Mouse (Mus musculus) midbrain, embryonic 14.5 days (tissue): ENCODE results near the gene Tmem51. TPM values are rescaled to one million over a fixed set of nuclear protein-coding genes. Genes with fewer than 3 reads are reported as not detected.
"Not testable (repeated sequence)": the region's sequence is repeated elsewhere in the genome, so short reads cannot be mapped to it uniquely, and the experiment has no call there.

Source experiments
- ATAC-seq: fragments of 200-750 bp; cut with Nextera tagmentation; 2 replicates; pipeline ENCODE4 v1.8.0; 2017; ENCODE audit warnings: moderate number of reproducible peaks, moderate library complexity; ENCODE audit not compliant: low FRiP score, low TSS enrichment
- DNase-seq: peaks from one replicate; pipeline ENCODE4 v3.0.0-alpha.2; 2015
- H3K27ac ChIP-seq: fragments of 300-500 bp; sonication (generic); replicated peaks from 2 replicates; pipeline ENCODE4 v1.5.1; 2014; ENCODE audit warnings: mild to moderate bottlenecking, low read depth, low read length, moderate library complexity
- H3K27me3 ChIP-seq: fragments of 300-500 bp; sonication (generic); 2 replicates; pipeline ENCODE4 v1.6.1; 2014; ENCODE audit warnings: low read length, control low read depth, mixed read lengths; ENCODE audit not compliant: control insufficient read depth, insufficient read depth
- H3K36me3 ChIP-seq: fragments of 300-500 bp; sonication (generic); 2 replicates; pipeline ENCODE4 v1.6.1; 2014; ENCODE audit warnings: low read length, control low read depth; ENCODE audit not compliant: control insufficient read depth, insufficient read depth
- H3K4me1 ChIP-seq: fragments of 300-500 bp; sonication (generic); 2 replicates; pipeline ENCODE4 v1.6.1; 2014; ENCODE audit warnings: mild to moderate bottlenecking, antibody characterized with exemption, low read length, control low read depth; ENCODE audit not compliant: control insufficient read depth, insufficient read depth
- H3K4me2 ChIP-seq: fragments of 300-500 bp; sonication (generic); 2 replicates; pipeline ENCODE4 v1.6.1; 2014; ENCODE audit warnings: mild to moderate bottlenecking, low read length, moderate library complexity
- H3K4me3 ChIP-seq: fragments of 300-500 bp; sonication (generic); replicated peaks from 2 replicates; pipeline ENCODE4 v1.5.1; 2014; ENCODE audit warnings: low read depth, low read length
- H3K9ac ChIP-seq: fragments of 300-500 bp; sonication (generic); replicated peaks from 2 replicates; pipeline ENCODE4 v1.6.1; 2014; ENCODE audit warnings: mild to moderate bottlenecking, low read length, moderate library complexity
- H3K9me3 ChIP-seq: fragments of 300-500 bp; sonication (generic); 2 replicates; pipeline ENCODE4 v1.6.1; 2016; ENCODE audit warnings: low read length, control low read depth, mixed read lengths; ENCODE audit not compliant: control insufficient read depth
- WGBS: fragments of 180-500 bp; shearing (Covaris S2); extraction: QIAGEN DNeasy Blood & Tissue Kit; methylation state at CpG from one replicate; pipeline ENCODE4 v1.1.7; 2014; 5-methylcytosine and 5-hydroxymethylcytosine counted together
- polyA plus RNA-seq: library from polyadenylated mRNA; unstranded; fragments of >200 nt; fragmentation: Nextera tagmentation; extraction: Ambion mirVana; gene quantifications from 2 replicates; pipeline ENCODE4 v1.2.1, GENCODE M21; 2014

Tmem51 gene
- polyA plus RNA-seq, 1 experiment from 2014 or later, result 7.2 TPM

DNA sequence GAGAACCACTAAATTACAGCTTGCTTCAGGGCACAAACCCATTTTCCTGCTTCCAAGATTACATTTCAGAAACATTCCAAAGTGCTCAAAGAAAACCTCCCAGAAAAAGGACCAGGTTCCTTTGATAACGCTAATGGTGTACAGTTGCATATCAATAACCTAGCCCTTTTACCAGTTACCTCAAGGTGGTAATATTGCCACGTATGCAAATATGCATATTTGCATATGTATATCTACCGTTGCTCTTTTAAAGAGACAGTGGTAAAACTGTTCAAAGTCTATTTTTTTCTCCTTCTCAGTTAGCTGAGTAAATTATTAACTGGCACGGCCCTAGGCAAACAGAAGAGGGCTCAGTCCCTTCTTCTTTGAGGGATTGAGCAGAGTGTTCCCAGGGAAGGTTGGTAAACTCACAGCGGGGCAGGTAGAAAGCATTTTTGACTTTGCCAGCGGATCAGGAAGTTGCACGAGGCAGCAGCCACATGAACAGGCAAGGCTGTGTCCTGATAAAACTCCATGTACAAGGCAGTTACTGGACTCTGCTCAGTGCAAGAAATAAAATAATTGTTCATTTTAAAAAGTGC lies 84.5 kb downstream of the Tmem51 start:
- no peaks in the 10 kb centered on the region for H3K27me3 ChIP-seq
- DNase-seq, result no peak
- no peak overlapping the region for H3K9ac ChIP-seq
- WGBS, result 64% methylated on average over 7 of the region's 7 CpGs
- no peak overlapping the region for H3K4me3 ChIP-seq
- 0 out of 2 replicates have a peak, but pooled peaks cover 5% of the 10 kb centered on the region for H3K4me1 ChIP-seq
- H3K27ac ChIP-seq, result no peak overlapping the region
- no peak overlapping the region for H3K4me2 ChIP-seq
- ATAC-seq, result no peak
- no peaks in the 10 kb centered on the region for H3K9me3 ChIP-seq
- H3K36me3 ChIP-seq, result no peaks in the 10 kb centered on the region

DNA sequence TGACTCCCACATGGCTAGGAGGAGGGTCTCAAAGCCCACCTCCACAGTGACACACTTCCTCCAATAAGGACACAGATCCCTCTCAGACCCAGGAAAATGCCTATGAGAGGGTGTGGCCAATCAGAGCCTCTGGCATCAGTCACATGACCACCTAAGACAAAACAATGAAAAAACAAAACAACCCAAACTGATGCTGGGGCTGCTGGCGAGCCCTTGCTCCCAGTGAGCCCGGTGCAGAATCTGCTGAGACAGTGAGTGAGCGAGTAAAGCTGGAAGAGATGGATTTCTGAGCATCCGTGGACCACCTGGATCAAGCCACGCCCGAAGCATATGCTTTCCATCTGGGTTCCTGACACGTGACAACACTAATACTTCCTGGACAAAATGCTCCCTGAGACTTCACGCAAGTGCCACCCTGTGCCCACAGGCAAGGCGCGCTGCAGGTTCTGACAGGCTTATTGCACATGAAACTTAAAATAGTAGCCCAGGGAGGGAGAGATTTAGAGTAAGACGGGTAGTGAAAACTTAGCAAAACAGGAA lies 85.8 kb downstream of the Tmem51 start:
- H3K4me2 ChIP-seq, result peak overlapping the region; percentile 57
- H3K9ac ChIP-seq, result 0 out of 2 replicates have a peak overlapping the region, but pooled peaks have one; percentile 20
- no peaks in the 10 kb centered on the region for H3K9me3 ChIP-seq
- peak overlapping the region; percentile 34 for H3K4me3 ChIP-seq
- DNase-seq (peak; percentile 72), ATAC-seq (peak; percentile 74; the same call in 1 of the 2 replicates)
- peak overlapping the region; percentile 41; the same call in 1 of the 2 replicates for H3K27ac ChIP-seq
- H3K27me3 ChIP-seq, result no peaks in the 10 kb centered on the region
- no peaks in the 10 kb centered on the region for H3K36me3 ChIP-seq
- H3K4me1 ChIP-seq, result 0 out of 2 replicates have a peak, but pooled peaks cover 5% of the 10 kb centered on the region
- 19% methylated on average over 11 of the region's 11 CpGs for WGBS

DNA sequence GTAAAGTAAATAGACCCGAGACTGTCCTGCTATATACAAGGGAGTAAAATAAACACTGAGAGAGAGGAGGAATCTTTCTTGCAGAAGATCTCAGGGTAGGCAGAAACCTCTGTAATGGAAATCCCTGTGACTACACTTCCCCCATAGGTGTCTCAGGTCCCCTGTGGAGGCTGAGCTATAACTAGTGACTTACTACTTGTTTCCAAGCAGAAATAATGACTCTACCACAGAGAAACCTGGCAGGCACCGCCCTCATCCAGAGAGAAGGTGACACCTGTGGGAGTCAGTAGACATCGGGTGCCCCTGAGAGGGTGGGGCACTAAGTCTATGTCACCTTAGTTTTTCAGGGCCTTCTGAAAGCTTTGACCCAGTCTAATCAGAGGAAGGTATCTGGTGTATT lies 87.2 kb downstream of the Tmem51 start:
- H3K27me3 ChIP-seq, result no peaks in the 10 kb centered on the region
- H3K4me1 ChIP-seq, result 0 out of 2 replicates have a peak, but pooled peaks cover 5% of the 10 kb centered on the region
- no peaks in the 10 kb centered on the region for H3K36me3 ChIP-seq
- H3K27ac ChIP-seq, result no peak overlapping the region
- no peaks in the 10 kb centered on the region for H3K9me3 ChIP-seq
- no peak overlapping the region for H3K4me3 ChIP-seq
- no peak overlapping the region for H3K9ac ChIP-seq
- 85% methylated on average over 3 of the region's 3 CpGs for WGBS
- DNase-seq (no peak), ATAC-seq (no peak)
- no peak overlapping the region for H3K4me2 ChIP-seq

DNA sequence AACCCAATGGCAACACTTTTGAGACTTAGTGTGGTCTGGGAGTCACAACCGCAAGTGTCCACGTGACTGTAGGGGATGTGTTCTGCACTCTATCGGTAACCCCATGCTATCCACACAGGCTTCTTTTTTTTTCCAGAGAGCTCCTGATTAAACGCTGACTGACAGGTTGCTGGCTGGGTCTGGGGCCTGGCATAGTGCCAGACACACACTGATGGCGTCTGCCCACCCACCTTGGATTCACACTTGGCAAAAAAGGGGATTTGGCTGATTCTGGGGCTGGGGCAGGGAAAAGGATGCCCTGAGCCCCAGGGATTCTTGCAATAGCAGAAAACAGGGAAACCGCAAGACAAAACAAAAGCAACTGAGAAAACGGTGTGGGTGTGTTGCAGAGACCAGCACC lies 88.0 kb downstream of the Tmem51 start:
- Histone ChIP-seq H3K4me2 (no peak overlapping the region), H3K36me3 (no peaks in the 10 kb centered on the region), H3K27me3 (no peaks in the 10 kb centered on the region), H3K9ac (no peak overlapping the region), H3K4me3 (no peak overlapping the region), H3K27ac (no peak overlapping the region), H3K9me3 (no peaks in the 10 kb centered on the region), H3K4me1 (0 out of 2 replicates have a peak, but pooled peaks cover 5% of the 10 kb centered on the region)
- ATAC-seq, result no peak
- peak; percentile 50 for DNase-seq
- 50% methylated on average over 7 of the region's 7 CpGs for WGBS

DNA sequence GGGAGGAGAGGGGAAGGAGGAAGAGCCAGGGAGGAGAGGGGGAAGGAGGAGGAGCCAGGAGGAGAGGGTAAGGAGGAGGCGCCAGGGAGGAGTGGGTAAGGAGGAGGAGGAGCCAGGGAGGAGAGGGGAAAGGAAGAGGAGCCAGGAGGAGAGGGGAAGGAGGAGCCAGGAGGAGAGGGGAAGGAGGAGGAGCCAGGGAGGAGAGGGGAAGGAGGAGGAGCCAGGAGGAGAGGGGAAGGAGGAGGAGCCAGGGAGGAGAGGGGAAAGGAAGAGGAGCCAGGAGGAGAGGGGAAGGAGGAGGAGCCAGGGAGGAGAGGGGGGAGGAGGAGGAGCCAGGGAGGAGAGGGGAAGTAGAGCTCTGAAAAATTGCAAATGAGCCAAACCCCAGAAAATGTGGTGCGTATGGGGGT lies 90.0 kb downstream of the Tmem51 start:
- DNase-seq, H3K36me3 ChIP-seq, H3K9me3 ChIP-seq, H3K4me1 ChIP-seq, H3K9ac ChIP-seq, ATAC-seq, H3K27ac ChIP-seq, H3K4me2 ChIP-seq, H3K4me3 ChIP-seq, H3K27me3 ChIP-seq: not testable (repeated sequence)
- WGBS, result 31% methylated on average over 2 of the region's 2 CpGs

DNA sequence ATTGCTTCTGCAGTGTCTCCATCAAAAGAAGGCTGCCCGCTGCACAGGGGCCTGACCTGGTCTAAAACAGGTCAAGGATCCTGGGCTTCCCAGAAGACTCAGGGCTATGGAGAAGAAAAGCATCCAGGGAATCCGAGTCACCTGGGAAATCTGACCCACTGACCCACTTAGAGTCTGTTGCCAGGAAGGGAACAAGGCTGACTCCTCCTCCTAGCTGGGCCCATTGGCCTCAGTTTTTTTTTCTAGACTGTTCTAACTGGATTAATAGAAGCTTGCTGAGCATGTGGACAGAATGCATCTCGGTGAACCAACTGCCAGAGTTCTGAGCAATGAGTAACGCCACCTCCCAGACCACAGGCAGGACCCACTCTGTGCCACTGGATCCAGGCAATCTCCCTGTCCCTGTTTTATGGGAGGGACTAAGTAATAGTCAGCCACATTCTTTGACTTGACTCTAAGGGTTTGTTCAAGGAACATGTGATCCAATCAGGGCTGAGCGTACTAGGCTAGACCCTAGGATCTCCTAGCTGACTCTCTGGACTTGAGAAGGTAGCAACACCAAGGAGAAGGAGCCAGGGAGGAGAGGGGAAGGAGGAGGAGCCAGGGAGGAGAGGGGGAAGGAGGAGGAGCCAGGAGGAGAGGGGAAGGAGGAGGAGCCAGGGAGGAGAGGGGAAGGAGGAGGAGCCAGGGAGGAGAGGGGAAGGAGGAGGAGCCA lies 90.6 kb downstream of the Tmem51 start:
- DNase-seq, result no peak
- H3K9ac ChIP-seq, result no peak overlapping the region
- no peak for ATAC-seq
- H3K4me1 ChIP-seq, result 0 out of 2 replicates have a peak, but pooled peaks cover 5% of the 10 kb centered on the region
- no peaks in the 10 kb centered on the region for H3K9me3 ChIP-seq
- H3K4me3 ChIP-seq, result no peak overlapping the region
- H3K4me2 ChIP-seq, result no peak overlapping the region
- H3K27ac ChIP-seq, result no peak overlapping the region
- no peaks in the 10 kb centered on the region for H3K36me3 ChIP-seq
- no peaks in the 10 kb centered on the region for H3K27me3 ChIP-seq
- 77% methylated on average over 5 of the region's 5 CpGs for WGBS

DNA sequence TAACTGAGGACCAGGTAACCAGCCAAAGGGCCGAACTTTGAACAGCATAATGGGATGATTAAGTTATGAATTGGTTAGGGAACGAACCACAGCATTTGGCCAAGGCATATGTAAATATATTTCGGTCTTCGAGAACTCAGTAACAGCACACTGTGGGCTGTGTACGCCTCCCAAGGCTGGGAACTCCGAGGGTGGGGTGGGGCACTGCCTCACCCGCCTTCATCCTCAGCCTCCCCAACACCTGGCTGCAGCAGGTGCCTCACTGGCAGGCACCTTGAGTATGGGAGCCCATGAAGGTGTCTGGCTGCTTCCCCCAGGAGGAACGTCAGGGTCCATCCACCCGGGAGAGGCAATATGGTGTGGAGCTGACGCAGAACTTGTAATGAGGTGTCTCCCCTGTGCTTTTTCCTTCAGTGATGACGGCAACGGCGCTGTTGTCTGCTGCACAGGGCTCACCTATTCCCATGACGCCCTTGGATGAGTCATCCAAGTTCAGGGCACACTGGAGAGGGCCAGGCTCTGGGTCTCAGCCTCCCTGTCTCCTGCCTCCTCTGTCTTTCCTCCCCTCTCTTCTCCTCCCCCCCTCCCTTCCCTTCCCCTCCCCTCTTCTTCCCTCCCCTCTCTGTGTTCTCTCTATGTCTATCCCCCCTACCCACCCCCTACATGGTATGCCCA lies 91.4 kb downstream of the Tmem51 start:
- no peak overlapping the region for H3K27ac ChIP-seq
- H3K36me3 ChIP-seq, result no peaks in the 10 kb centered on the region
- no peak for DNase-seq
- 0 out of 2 replicates have a peak, but pooled peaks cover 5% of the 10 kb centered on the region for H3K4me1 ChIP-seq
- no peak overlapping the region for H3K4me2 ChIP-seq
- H3K9ac ChIP-seq, result no peak overlapping the region
- H3K27me3 ChIP-seq, result no peaks in the 10 kb centered on the region
- H3K4me3 ChIP-seq, result no peak overlapping the region
- 86% methylated on average over 14 of the region's 14 CpGs for WGBS
- no peak for ATAC-seq
- no peaks in the 10 kb centered on the region for H3K9me3 ChIP-seq

DNA sequence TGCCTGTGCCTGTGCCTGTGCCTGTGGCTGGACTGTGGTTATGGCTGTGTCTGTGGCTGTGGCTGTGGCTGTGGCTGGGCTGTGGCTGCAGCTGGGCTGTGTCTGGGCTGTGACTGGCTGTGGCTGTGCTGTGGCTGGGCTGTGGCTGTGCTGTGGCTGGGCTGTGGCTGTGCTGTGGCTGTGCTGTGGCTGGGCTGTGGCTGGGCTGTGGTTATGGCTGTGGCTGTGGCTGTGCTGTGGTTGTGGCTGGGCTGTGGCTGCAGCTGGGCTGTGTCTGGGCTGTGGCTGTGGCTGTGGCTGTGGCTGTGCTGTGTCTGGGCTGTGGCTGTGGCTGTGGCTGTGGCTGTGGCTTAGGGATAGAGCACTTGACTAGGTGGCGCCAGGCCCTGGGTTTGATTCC lies 95.9 kb downstream of the Tmem51 start:
- WGBS, result 91% methylated on average over 1 of the region's 1 CpGs
- no peak overlapping the region for H3K4me2 ChIP-seq
- no peaks in the 10 kb centered on the region for H3K4me1 ChIP-seq
- H3K9me3 ChIP-seq, result no peaks in the 10 kb centered on the region
- DNase-seq (no peak), ATAC-seq (no peak)
- H3K27ac ChIP-seq, result no peak overlapping the region
- H3K27me3 ChIP-seq, result no peaks in the 10 kb centered on the region
- H3K36me3 ChIP-seq, result no peaks in the 10 kb centered on the region
- H3K4me3 ChIP-seq, result no peak overlapping the region
- no peak overlapping the region for H3K9ac ChIP-seq
